Mouse (Mus musculus) forebrain, embryonic 11.5 days (tissue): Measurements from ENCODE around the gene Plcg1. TPM values are rescaled to one million over a fixed set of nuclear protein-coding genes. Genes with fewer than 3 reads are reported as not detected.

Experiments used
- ATAC-seq: fragments of 200-750 bp; cut with Nextera tagmentation; replicated peaks from 2 replicates; pipeline ENCODE4 v1.8.0; 2017; ENCODE audit warnings: moderate TSS enrichment; ENCODE audit not compliant: low FRiP score
- DNase-seq: peaks from one replicate; pipeline ENCODE4 v3.0.0-alpha.2; 2017; ENCODE audit warnings: low spot score
- H3K27ac ChIP-seq: fragments of 300-500 bp; sonication (generic); 2 replicates; pipeline ENCODE4 v1.5.1; 2014; ENCODE audit warnings: low read depth, low read length
- H3K27me3 ChIP-seq: fragments of 300-500 bp; sonication (generic); 2 replicates; pipeline ENCODE4 v1.6.1; 2014; ENCODE audit warnings: mild to moderate bottlenecking, low read length, mixed read lengths; ENCODE audit not compliant: control insufficient read depth, insufficient read depth
- H3K36me3 ChIP-seq: fragments of 300-500 bp; sonication (generic); 2 replicates; pipeline ENCODE4 v1.6.1; 2014; ENCODE audit warnings: mild to moderate bottlenecking, low read length, moderate library complexity, mixed read lengths; ENCODE audit not compliant: control insufficient read depth, insufficient read depth
- H3K4me1 ChIP-seq: fragments of 300-500 bp; sonication (generic); replicated peaks from 2 replicates; pipeline ENCODE4 v1.6.1; 2014; ENCODE audit warnings: low read length, mixed read lengths; ENCODE audit not compliant: control insufficient read depth, insufficient read depth
- H3K4me2 ChIP-seq: fragments of 300-500 bp; sonication (generic); 2 replicates; pipeline ENCODE4 v1.6.1; 2014; ENCODE audit warnings: low read depth, mild to moderate bottlenecking, low read length, moderate library complexity, mixed read lengths; ENCODE audit not compliant: severe bottlenecking
- H3K4me3 ChIP-seq: fragments of 300-500 bp; sonication (generic); 2 replicates; pipeline ENCODE4 v1.5.1; 2014; ENCODE audit warnings: low read depth, low read length
- H3K9ac ChIP-seq: fragments of 300-500 bp; sonication (generic); 2 replicates; pipeline ENCODE4 v1.6.1; 2014; ENCODE audit warnings: low read length
- H3K9me3 ChIP-seq: fragments of 300-500 bp; sonication (generic); 2 replicates; pipeline ENCODE4 v1.6.1; 2016; ENCODE audit warnings: low read length, mixed read lengths; ENCODE audit not compliant: control insufficient read depth
- WGBS: fragments of 180-500 bp; shearing (Covaris S2); extraction: QIAGEN DNeasy Blood & Tissue Kit; methylation state at CpG from one replicate; pipeline ENCODE4 v1.1.7; 2014; 5-methylcytosine and 5-hydroxymethylcytosine counted together
- polyA plus RNA-seq: library from polyadenylated mRNA; unstranded; fragments of >200 nt; fragmentation: Nextera tagmentation; extraction: Ambion mirVana; gene quantifications from 2 replicates; pipeline ENCODE4 v1.2.1, GENCODE M21; 2014

Plcg1 gene
- polyA plus RNA-seq, 1 experiment from 2014 or later, result 80.7 TPM

DNA sequence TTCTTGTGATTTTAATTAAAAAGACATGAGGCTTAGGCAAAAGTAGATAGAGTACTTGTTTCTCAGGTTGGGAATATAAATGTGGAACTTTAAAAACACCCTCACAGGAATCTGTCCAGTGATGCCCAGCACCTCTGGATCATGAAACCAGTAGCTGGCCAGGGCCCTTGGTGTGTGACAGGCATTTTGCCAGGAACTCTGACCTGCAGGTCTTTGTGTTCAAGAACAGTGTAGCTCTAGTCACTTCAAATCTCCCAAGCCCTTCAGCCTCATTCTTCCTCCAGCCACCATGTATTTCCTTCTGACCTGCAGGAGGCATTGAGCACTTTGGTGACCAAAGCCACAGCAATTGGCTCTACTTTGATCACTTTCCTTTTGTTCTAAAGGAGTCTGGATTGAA is 39.3 kb downstream of the Plcg1 start:
- Histone ChIP-seq H3K4me2 (no peak overlapping the region), H3K4me3 (no peak overlapping the region), H3K9ac (no peak overlapping the region), H3K27ac (no peak overlapping the region), H3K36me3 (no peaks in the 10 kb centered on the region; the same call in 1 of the 2 replicates), H3K9me3 (no peaks in the 10 kb centered on the region), H3K27me3 (no peaks in the 10 kb centered on the region), H3K4me1 (no peaks in the 10 kb centered on the region)
- ATAC-seq (no peak), DNase-seq (no peak)

DNA sequence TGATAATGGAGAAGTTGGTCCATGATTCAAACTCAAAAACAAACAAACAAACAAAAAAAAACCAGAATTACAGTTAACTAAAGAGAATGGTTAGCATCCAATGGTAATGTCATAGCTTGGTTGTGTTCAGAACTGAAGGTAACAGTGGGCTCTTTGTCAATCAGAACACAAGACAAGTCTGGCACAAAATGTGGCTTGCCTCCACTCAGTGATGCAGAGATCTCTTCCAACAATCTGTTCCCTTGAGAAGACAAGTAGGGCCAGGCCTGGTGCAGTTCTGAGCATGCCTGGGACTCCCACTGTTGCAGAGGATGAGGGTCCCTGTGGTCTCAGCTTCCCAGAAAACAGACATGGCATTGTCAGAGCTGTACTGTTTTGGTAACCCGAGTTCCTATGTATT is 39.8 kb downstream of the Plcg1 start:
- no peak overlapping the region for H3K27ac ChIP-seq
- 84% methylated on average over 1 of the region's 1 CpGs for WGBS

DNA sequence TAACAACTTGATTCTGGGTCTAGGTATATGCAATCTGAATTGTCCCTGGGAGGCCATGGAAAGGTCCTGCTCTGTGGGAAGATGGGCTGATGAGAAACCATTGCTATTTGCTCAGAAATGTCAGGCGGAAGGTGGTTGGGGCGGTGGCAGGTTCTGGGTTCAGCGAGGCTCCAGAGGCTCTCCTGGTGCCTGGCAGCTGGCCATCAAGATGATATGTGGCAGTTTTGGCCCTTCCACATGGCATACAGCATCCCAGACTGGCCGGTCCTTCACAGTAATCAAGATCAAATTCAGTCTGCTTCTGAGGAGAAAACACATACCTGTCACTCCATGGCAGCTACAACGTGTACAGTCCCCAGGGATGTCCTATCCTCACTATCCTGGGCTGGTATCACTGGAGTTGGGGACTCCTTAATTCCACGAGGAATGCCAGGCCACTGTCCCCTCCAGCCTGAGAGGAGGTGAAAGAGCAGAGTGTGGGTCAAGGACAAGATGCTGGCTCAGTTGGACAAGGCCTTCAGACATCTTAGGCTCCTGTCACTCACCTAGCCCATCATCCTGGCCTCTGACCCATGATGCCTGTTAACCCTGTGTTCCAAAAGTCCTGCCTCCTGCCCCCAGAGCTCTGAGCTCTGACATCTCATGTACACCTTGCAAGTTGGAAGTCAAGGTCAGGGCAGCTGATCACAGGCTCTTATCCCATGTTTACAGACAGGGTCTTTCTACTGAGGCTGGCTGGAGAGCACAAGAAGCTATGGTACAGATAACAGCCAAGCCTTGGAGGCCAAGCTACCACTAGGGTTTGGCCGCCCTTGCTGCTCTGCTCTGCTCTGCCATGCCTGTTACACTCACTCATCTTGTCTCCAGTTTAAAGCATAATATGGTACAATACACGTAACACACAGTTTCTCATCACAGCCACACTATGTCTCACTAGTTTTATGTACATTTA is 40.5 kb downstream of the Plcg1 start:
- H3K4me1 ChIP-seq, result no peaks in the 10 kb centered on the region
- 85% methylated on average over 8 of the region's 8 CpGs for WGBS
- H3K36me3 ChIP-seq, result no peaks in the 10 kb centered on the region; the same call in 1 of the 2 replicates
- ATAC-seq (no peak), DNase-seq (no peak)
- H3K4me2 ChIP-seq, result no peak overlapping the region
- H3K4me3 ChIP-seq, result no peak overlapping the region
- H3K9me3 ChIP-seq, result no peaks in the 10 kb centered on the region
- no peak overlapping the region for H3K27ac ChIP-seq
- H3K9ac ChIP-seq, result no peak overlapping the region
- no peaks in the 10 kb centered on the region for H3K27me3 ChIP-seq

More for the DNA sequence above, 39.8 kb downstream of the Plcg1 start:
- Histone ChIP-seq H3K36me3 (no peaks in the 10 kb centered on the region; the same call in 1 of the 2 replicates), H3K4me1 (no peaks in the 10 kb centered on the region), H3K9me3 (no peaks in the 10 kb centered on the region), H3K9ac (no peak overlapping the region), H3K4me2 (no peak overlapping the region), H3K4me3 (no peak overlapping the region), H3K27me3 (no peaks in the 10 kb centered on the region)
- DNase-seq (no peak), ATAC-seq (no peak)

DNA sequence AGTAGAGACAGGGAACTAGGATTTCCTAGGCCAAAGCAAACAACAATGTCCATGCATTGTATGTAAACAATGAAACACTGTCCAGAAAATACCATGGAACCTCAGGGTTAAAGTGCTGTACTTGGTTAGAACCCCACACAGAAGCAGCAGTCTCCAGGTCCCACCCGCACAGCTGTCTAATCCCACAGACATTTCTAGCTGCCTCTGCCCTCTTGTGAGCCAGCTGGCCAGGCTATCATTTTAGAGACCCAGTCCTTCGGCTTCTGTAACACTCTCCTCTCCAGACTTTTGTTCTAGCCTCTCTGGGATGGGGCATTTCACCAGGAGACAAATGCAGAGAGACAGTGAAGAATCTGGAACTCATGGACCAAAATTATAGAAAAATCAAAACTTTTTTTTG is 46.9 kb downstream of the Plcg1 start:
- Histone ChIP-seq H3K4me2 (no peak overlapping the region), H3K36me3 (no peaks in the 10 kb centered on the region), H3K4me1 (no peaks in the 10 kb centered on the region), H3K9ac (no peak overlapping the region), H3K9me3 (no peaks in the 10 kb centered on the region), H3K27ac (no peak overlapping the region), H3K4me3 (no peak overlapping the region), H3K27me3 (no peaks in the 10 kb centered on the region)
- 83% methylated on average over 2 of the region's 2 CpGs for WGBS
- no peak for ATAC-seq
- DNase-seq, result no peak

DNA sequence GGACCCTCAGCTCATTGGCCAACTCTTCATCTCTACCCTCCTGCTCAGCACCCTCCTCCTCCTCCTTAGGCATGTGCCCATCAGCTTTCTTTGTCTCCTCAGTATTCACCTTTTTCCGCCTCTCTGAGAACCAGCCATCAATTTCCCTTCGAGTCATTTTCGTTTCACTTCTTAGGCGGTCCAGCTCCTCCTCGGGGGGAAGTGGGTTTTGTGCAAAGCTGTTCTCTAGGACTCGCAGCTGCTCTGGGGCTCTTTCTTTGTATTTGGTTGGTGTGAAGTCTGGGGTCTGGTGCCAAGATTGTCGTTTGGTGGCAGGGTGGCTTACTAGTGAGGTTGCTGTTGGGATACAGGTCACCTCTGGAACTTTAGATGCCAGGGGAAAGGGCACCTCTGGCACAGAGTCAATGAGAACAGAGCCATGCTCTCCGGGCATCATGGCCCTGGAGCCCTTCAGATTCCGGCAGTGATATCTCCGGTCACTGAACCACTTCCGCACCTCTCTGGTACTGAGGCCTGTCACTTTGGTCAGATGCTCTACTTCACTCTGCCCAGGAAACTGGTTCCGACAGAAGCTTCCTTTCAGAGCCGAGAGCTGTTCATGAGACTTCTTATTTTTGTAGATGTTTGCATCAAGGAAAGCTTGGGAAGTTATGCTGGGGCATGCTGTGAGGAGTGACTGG is 49.2 kb downstream of the Plcg1 start:
- DNase-seq, result no peak
- H3K36me3 ChIP-seq, result no peaks in the 10 kb centered on the region
- no peak overlapping the region for H3K4me2 ChIP-seq
- H3K27me3 ChIP-seq, result no peaks in the 10 kb centered on the region
- no peak overlapping the region for H3K9ac ChIP-seq
- no peak overlapping the region for H3K27ac ChIP-seq
- WGBS, result 92% methylated on average over 13 of the region's 13 CpGs
- ATAC-seq, result no peak
- no peaks in the 10 kb centered on the region for H3K9me3 ChIP-seq
- H3K4me3 ChIP-seq, result no peak overlapping the region
- no peaks in the 10 kb centered on the region for H3K4me1 ChIP-seq

- Histone ChIP-seq H3K36me3 (no peaks in the 10 kb centered on the region), H3K9ac (no peak overlapping the region), H3K4me3 (no peak overlapping the region), H3K4me2 (no peak overlapping the region), H3K27me3 (no peaks in the 10 kb centered on the region), H3K4me1 (no peaks in the 10 kb centered on the region), H3K9me3 (no peaks in the 10 kb centered on the region), H3K27ac (no peak overlapping the region)
- DNase-seq, result no peak
- WGBS, result 96% methylated on average over 2 of the region's 2 CpGs
- no peak for ATAC-seq
Measured at GRCm38 (mm10) chr2:160780834-160781219, 49.7 kb downstream of the Plcg1 start.

GRCm38 (mm10) chr2:160786333-160786732 is 55.2 kb downstream of the Plcg1 start:
- H3K4me3 ChIP-seq, result no peak overlapping the region
- no peak overlapping the region for H3K27ac ChIP-seq
- no peak overlapping the region for H3K9ac ChIP-seq
- H3K4me2 ChIP-seq, result no peak overlapping the region
- H3K36me3 ChIP-seq, result no peaks in the 10 kb centered on the region
- DNase-seq, result no peak
- H3K27me3 ChIP-seq, result no peaks in the 10 kb centered on the region
- no peaks in the 10 kb centered on the region for H3K4me1 ChIP-seq
- ATAC-seq, result no peak
- 86% methylated on average over 1 of the region's 1 CpGs for WGBS
- H3K9me3 ChIP-seq, result no peaks in the 10 kb centered on the region

DNA sequence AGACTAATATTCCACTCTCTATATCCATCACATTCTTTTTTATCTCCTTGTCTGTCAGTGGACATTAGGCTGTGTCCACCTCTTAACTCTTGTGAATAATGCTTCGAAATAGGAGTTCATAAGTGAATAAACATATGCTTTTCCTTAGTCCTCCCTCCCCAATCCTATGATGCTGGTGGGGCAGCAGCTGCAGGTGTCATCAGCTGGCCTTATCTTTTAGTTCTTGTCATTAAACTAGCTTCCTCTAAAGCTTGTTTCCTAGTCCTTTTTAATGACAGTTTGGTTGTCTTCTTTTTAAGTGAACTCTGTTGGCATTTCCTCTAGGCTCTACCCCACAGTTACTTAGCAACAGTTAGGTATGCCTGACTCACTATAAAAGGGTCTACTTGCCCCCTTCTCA is 57.9 kb downstream of the Plcg1 start:
- Histone ChIP-seq H3K36me3 (no peaks in the 10 kb centered on the region), H3K9me3 (no peaks in the 10 kb centered on the region), H3K9ac (no peak overlapping the region), H3K4me2 (no peak overlapping the region), H3K4me1 (no peaks in the 10 kb centered on the region), H3K4me3 (no peak overlapping the region), H3K27ac (no peak overlapping the region), H3K27me3 (no peaks in the 10 kb centered on the region)
- DNase-seq (no peak), ATAC-seq (no peak)
- WGBS, result 91% methylated on average over 1 of the region's 1 CpGs
